In genomic region chr6:117675059-117675800, GRCm38 (mm10) we compare ENCODE assay signal across 9 mouse cellular contexts.
DNase-seq lines count a peak whose midpoint lies in the region; ATAC-seq and TF ChIP-seq lines count a peak whose summit lies in the region.
"Had no signal": no experiment of that assay in that cellular context is flagged by ENCODE, and none has a peak within 500 bp of the region (broad histone marks: within the 10 kb centered on the region; RNA-seq: fewer than 3 reads in every experiment).

No protein-coding gene starts in this region.

- no peak overlapping the region for H3K4me3 ChIP-seq in heart, postnatal 0 days (ENCODE audit: low read depth, low read length)
- H3K4me3 ChIP-seq in spleen, adult 2 months (ENCODE audit: extremely low read depth, insufficient read depth, insufficient read length), result no peak overlapping the region
- H3K4me3 ChIP-seq in midbrain, postnatal 0 days (ENCODE audit: low read depth, low read length), result no peak overlapping the region
- H3K4me3 ChIP-seq: erythroblast, embryonic 14.5 days had no signal

- H3K9me3 ChIP-seq in heart, postnatal 0 days (replicated peaks; ENCODE audit: control insufficient read depth, low read length), result no peaks in the 10 kb centered on the region
- H3K9me3 ChIP-seq in midbrain, postnatal 0 days (ENCODE audit: low read length), result no peaks in the 10 kb centered on the region

- H3K4me2 ChIP-seq in heart, postnatal 0 days (ENCODE audit: low read depth, low read length), result no peak overlapping the region
- H3K4me2 ChIP-seq in midbrain, postnatal 0 days (ENCODE audit: low read depth, low read length, poor library complexity, severe bottlenecking), result no peak overlapping the region

- TF ChIP-seq POLR2A in spleen, adult 2 months (IDR thresholded peaks at IDR 0.05; ENCODE audit: low read depth, low read length), result no peak

- ATAC-seq in heart, postnatal 0 days (ENCODE audit: insufficient read depth, low read depth), result no peak
- ATAC-seq in midbrain, postnatal 0 days (ENCODE audit: low FRiP score), result no peak
- ATAC-seq in inflammation-experienced regulatory T-cells, adult 6 months, result no peak

- DNase-seq in heart, postnatal 0 days (ENCODE audit: low spot score), result no peak
- no peak for DNase-seq in heart, adult 8-10 months (ENCODE audit: low spot score)
- DNase-seq in spleen, adult 2 months (ENCODE audit: low read depth in 1 of 2, low spot score in 2 of 2), result no peak
- no peak for DNase-seq in spleen, postnatal 36 days (ENCODE audit: low spot score in 2 of 2)
- DNase-seq in embryo, embryonic 9.5 days (ENCODE audit: extremely low spot score), result peak; percentile 52
- peak; percentile 38 for DNase-seq in midbrain, postnatal 0 days (ENCODE audit: low spot score)
- no peak for DNase-seq in kidney, adult 8-10 months

- no peaks in the 10 kb centered on the region for H3K4me1 ChIP-seq in heart, postnatal 0 days (ENCODE audit: control insufficient read depth, insufficient read depth)
- no peaks in the 10 kb centered on the region; the same call in 1 of the 2 replicates for H3K4me1 ChIP-seq in spleen, adult 2 months (ENCODE audit: control insufficient read depth, insufficient read depth, insufficient read length)
- H3K4me1 ChIP-seq in midbrain, postnatal 0 days (ENCODE audit: insufficient read depth, low read length), result no peaks in the 10 kb centered on the region

- no peaks in the 10 kb centered on the region for H3K27me3 ChIP-seq in heart, postnatal 0 days (ENCODE audit: control insufficient read depth, insufficient read depth, low read length)
- no peaks in the 10 kb centered on the region for H3K27me3 ChIP-seq in spleen, adult 2 months (ENCODE audit: control insufficient read depth, insufficient read depth, low read length)
- no peaks in the 10 kb centered on the region for H3K27me3 ChIP-seq in midbrain, postnatal 0 days (ENCODE audit: insufficient read depth, low read length)

- H3K27ac ChIP-seq in heart, postnatal 0 days (ENCODE audit: low read depth), result no peak overlapping the region
- H3K27ac ChIP-seq in spleen, adult 2 months (ENCODE audit: insufficient read depth, low read length), result no peak overlapping the region
- H3K27ac ChIP-seq in midbrain, postnatal 0 days (ENCODE audit: low read depth, low read length), result no peak overlapping the region

- no peaks in the 10 kb centered on the region for H3K36me3 ChIP-seq in heart, postnatal 0 days (replicated peaks; ENCODE audit: control insufficient read depth, insufficient read depth, low read length)
- H3K36me3 ChIP-seq in spleen, adult 2 months (ENCODE audit: control insufficient read depth, insufficient read depth, low read length), result no peaks in the 10 kb centered on the region
- no peaks in the 10 kb centered on the region for H3K36me3 ChIP-seq in midbrain, postnatal 0 days (ENCODE audit: insufficient read depth, low read length)

- peak; percentile 85 for TF ChIP-seq CTCF in heart, postnatal 0 days (IDR thresholded peaks at IDR 0.05; ENCODE audit: low read depth)
- TF ChIP-seq CTCF in spleen, adult 2 months (IDR thresholded peaks at IDR 0.05; ENCODE audit: extremely low read depth, insufficient read depth, insufficient read length, insufficient replicate concordance), result peak; percentile 46; the same call in 1 of the 2 replicates
- peak; percentile 83 for TF ChIP-seq CTCF in midbrain, postnatal 0 days (IDR thresholded peaks at IDR 0.05)

- H3K9ac ChIP-seq in heart, postnatal 0 days (replicated peaks; ENCODE audit: low read depth, low read length), result no peak overlapping the region
- no peak overlapping the region for H3K9ac ChIP-seq in midbrain, postnatal 0 days (replicated peaks; ENCODE audit: low read length, poor library complexity, severe bottlenecking)

- 50% methylated on average over 15 of the region's 15 CpGs for WGBS in heart, postnatal 0 days
- 48% methylated on average over 15 of the region's 15 CpGs for WGBS in spleen, adult 2 months
- 65% methylated on average over 15 of the region's 15 CpGs for WGBS in midbrain, postnatal 0 days

- no peak for TF ChIP-seq EP300 in heart, postnatal 0 days (IDR thresholded peaks at IDR 0.05; ENCODE audit: low read depth)

Comparison
In these comparisons a context has a peak if more than half of its experiments do, and no peak if none do; other contexts are left out.
1. DNase-seq: peak in embryo, embryonic 9.5 days (single experiment) and midbrain, postnatal 0 days (single experiment); none in heart, postnatal 0 days (single experiment), heart, adult 8-10 months (single experiment), spleen, adult 2 months (0 of 2), spleen, postnatal 36 days (0 of 2) and kidney, adult 8-10 months (0 of 2).
2. Peak in every context shown above with its lines, with median percentiles within 50 percentile points of each other: CTCF ChIP-seq.